Mouse (Mus musculus): ENCODE results near the gene Stox2.

DNA sequence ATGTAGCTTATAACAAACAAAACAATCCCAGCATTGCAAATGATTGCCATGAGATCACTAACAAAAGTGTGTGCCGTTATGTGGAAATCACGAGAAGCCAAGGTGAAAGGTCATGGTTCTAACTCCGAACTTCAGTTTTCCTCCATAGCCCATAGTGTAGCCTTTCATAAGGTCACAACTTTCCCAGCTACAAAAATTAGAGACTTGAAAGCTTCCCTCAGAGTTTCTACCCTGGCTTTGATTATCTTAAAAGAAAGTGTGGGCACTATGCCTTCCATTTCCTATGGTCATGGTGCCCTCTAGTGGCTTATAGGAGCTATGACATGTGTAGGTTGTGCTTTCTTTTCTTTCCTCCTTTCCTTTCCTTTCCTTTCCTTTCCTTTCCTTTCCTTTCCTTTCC lies 74.6 kb downstream of the Stox2 start:
- TF ChIP-seq CTCF (IDR thresholded peaks at IDR 0.05; ENCODE audit: low read depth) (peak; percentile 87), EP300 (IDR thresholded peaks at IDR 0.05; ENCODE audit: low read depth) (no peak)

Measured in liver, postnatal 0 days (tissue).